Mouse (Mus musculus): ENCODE results near the gene Rtbdn. TPM values are rescaled to one million over a fixed set of nuclear protein-coding genes. Genes with fewer than 3 reads are reported as not detected.
A peak's percentile ranks its signal among the peaks of the same experiment; 100 is the strongest.

Gene Rtbdn
- polyA plus RNA-seq, 1 experiment from 2014 or later: 1.3 TPM

DNA sequence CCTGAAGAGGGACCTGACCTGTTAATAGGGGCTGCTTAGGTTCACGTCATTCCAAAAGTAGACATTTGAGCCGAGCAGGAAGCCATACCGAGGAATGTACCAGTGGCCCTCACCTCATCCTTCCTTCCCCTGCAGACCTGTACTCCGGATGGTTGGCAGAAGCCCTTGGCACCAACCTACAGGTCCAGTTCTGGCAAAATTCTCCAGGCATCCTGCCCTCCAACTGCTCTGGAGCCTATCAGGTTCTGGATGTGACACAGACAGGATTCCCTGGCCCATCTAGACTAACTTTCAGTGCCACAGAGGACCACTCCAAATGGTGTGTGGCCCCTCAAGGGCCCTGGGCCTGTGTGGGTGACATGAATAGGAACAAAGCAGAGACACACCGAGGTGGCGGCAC, 36.2 kb upstream of the Rtbdn start:
- DNase-seq (ENCODE audit: extremely low spot score, low spot score): no peak
- peaks cover 5% of the 10 kb centered on the region for H3K36me3 ChIP-seq (replicated peaks)
- peaks cover 35% of the 10 kb centered on the region for H3K4me1 ChIP-seq
- peaks cover 71% of the 10 kb centered on the region for H3K27me3 ChIP-seq (ENCODE audit: poor library complexity, severe bottlenecking)
- 89% methylated on average over 6 of the region's 6 CpGs for WGBS
- no peak overlapping the region for H3K27ac ChIP-seq
- H3K4me3 ChIP-seq: no peak overlapping the region
- peaks cover 4% of the 10 kb centered on the region; the same call in 1 of the 2 replicates for H3K9me3 ChIP-seq

- no peak overlapping the region for H3K27ac ChIP-seq
- no peak for DNase-seq (ENCODE audit: extremely low spot score, low spot score)
- H3K36me3 ChIP-seq (replicated peaks): peaks cover 10% of the 10 kb centered on the region
- H3K27me3 ChIP-seq (ENCODE audit: poor library complexity, severe bottlenecking): peaks cover 81% of the 10 kb centered on the region
- peaks cover 35% of the 10 kb centered on the region for H3K4me1 ChIP-seq
- peak overlapping the region; percentile 56; the same call in 1 of the 2 replicates for H3K4me3 ChIP-seq
- 82% methylated on average over 9 of the region's 9 CpGs for WGBS
- peaks cover 4% of the 10 kb centered on the region; the same call in 1 of the 2 replicates for H3K9me3 ChIP-seq
These were observed 34.9 kb upstream of the Rtbdn start for GRCm38 (mm10) chr8:84911854-84912253.

DNA sequence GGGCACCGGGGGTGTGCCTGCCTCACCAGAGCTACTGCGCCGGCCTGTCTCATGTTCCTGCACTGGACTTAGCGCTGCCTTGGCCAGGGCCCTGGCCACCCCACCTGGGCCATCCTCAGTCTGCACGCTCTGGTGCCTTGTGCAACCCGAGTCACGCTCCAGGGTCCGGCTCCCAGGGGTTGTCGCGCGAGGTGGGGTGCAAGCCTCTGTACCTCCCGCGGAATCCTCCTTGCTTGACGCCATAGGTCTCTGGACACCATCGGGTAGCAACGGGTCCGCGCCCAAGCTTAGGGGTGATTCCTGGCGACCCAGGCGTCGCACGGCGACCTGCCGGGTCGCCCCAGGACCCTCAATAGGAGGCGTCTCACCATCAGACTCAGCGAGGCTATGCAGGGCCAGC, 34.4 kb upstream of the Rtbdn start:
- no peak for DNase-seq (ENCODE audit: extremely low spot score, low spot score)
- H3K4me3 ChIP-seq: peak overlapping the region; percentile 56
- H3K36me3 ChIP-seq (replicated peaks): peaks cover 10% of the 10 kb centered on the region
- H3K27ac ChIP-seq: no peak overlapping the region
- peaks cover 35% of the 10 kb centered on the region for H3K4me1 ChIP-seq
- peaks cover 86% of the 10 kb centered on the region for H3K27me3 ChIP-seq (ENCODE audit: poor library complexity, severe bottlenecking)
- 21% methylated on average over 27 of the region's 27 CpGs for WGBS
- H3K9me3 ChIP-seq: peaks cover 4% of the 10 kb centered on the region; the same call in 1 of the 2 replicates

GRCm38 (mm10) chr8:84912895-84913501, 33.8 kb upstream of the Rtbdn start:
- Histone ChIP-seq H3K27me3 (ENCODE audit: poor library complexity, severe bottlenecking) (peaks cover 92% of the 10 kb centered on the region), H3K9me3 (peaks cover 4% of the 10 kb centered on the region; the same call in 1 of the 2 replicates), H3K4me3 (peak overlapping the region; percentile 56), H3K4me1 (peaks cover 40% of the 10 kb centered on the region), H3K27ac (0 out of 2 replicates have a peak overlapping the region, but pooled peaks have one; percentile 27), H3K36me3 (replicated peaks) (peaks cover 10% of the 10 kb centered on the region)
- 2% methylated on average over 55 of the region's 55 CpGs for WGBS
- peak; percentile 69 for DNase-seq (ENCODE audit: extremely low spot score, low spot score)

- peaks cover 97% of the 10 kb centered on the region for H3K27me3 ChIP-seq (ENCODE audit: poor library complexity, severe bottlenecking)
- peak overlapping the region; percentile 27; the same call in 1 of the 2 replicates for H3K27ac ChIP-seq
- H3K4me1 ChIP-seq: peaks cover 38% of the 10 kb centered on the region
- 17% methylated on average over 9 of the region's 9 CpGs for WGBS
- H3K4me3 ChIP-seq: peak overlapping the region; percentile 56
- peaks cover 10% of the 10 kb centered on the region for H3K36me3 ChIP-seq (replicated peaks)
- DNase-seq (ENCODE audit: extremely low spot score, low spot score): no peak
- peaks cover 4% of the 10 kb centered on the region; the same call in 1 of the 2 replicates for H3K9me3 ChIP-seq
These were observed 33.3 kb upstream of the Rtbdn start for GRCm38 (mm10) chr8:84913502-84913900.

DNA sequence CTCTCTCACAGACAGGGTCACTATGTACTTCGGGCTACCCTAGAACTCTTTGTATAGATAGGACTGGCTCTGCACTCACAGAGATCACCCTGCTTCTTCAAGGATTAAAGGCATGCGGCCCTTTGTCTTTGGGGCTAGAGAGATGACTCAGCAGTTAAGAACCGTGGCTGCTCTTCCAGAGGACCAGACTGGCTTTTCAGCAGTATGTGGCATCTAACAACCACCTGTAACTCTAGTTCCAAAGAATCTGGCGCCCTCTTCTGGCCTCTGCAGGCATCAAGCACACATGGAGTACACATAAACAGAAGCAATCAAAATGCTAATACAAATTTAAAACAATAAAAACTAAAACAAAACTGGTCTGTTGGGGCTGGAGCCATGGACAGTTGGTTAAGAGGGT, 32.8 kb upstream of the Rtbdn start:
- peaks cover 97% of the 10 kb centered on the region for H3K27me3 ChIP-seq (ENCODE audit: poor library complexity, severe bottlenecking)
- H3K9me3 ChIP-seq: peaks cover 4% of the 10 kb centered on the region; the same call in 1 of the 2 replicates
- DNase-seq (ENCODE audit: extremely low spot score, low spot score): peak; percentile 44
- WGBS: 32% methylated on average over 4 of the region's 4 CpGs
- no peak overlapping the region for H3K27ac ChIP-seq
- H3K36me3 ChIP-seq (replicated peaks): peaks cover 10% of the 10 kb centered on the region
- H3K4me3 ChIP-seq: peak overlapping the region; percentile 56
- H3K4me1 ChIP-seq: peaks cover 34% of the 10 kb centered on the region

DNA sequence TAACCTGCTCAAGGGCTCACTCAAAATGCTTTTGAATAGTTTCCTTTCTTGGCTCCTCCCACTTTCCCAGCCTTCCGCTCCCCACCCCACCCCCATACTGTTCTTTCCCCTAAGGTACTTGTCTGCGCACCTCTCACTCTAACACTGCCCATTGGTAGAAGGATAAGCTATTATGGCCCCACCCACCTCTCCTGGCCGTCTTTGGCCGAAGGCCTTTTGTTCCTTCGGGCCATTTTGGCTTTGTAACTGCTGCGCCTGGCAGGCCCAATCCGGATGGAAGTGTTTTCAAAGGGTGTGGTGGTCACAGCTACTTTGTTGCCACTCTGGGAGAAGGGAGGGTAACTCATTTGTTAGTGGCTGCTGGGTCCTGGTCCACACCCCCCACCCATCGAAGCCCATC, 31.5 kb upstream of the Rtbdn start:
- DNase-seq (ENCODE audit: extremely low spot score, low spot score): no peak
- Histone ChIP-seq H3K9me3 (peaks cover 4% of the 10 kb centered on the region; the same call in 1 of the 2 replicates), H3K27ac (no peak overlapping the region), H3K4me1 (peaks cover 24% of the 10 kb centered on the region), H3K36me3 (replicated peaks) (peaks cover 11% of the 10 kb centered on the region), H3K4me3 (no peak overlapping the region), H3K27me3 (ENCODE audit: poor library complexity, severe bottlenecking) (peaks cover 86% of the 10 kb centered on the region)
- WGBS: 89% methylated on average over 8 of the region's 8 CpGs

DNA sequence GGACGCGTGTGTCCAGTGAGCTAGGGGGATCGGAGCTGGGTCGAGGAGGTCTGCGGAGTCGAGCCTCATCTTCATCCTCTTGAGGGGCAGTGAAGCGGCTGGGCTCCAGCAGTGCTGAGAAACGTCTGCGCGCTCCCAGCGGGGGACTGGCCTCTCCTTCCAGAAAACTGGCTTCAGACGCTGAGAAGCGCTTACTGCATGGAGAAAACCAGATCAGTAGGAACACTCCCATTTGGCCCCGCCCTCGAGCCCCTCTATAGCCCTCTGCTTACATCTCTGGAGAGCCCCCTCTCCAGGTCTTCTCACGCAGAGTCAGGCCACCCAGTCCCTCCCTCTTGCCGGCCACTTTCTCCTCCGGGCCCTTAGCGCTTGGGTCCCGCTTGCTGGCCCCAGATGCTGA, 29.0 kb upstream of the Rtbdn start:
- DNase-seq (ENCODE audit: extremely low spot score, low spot score): no peak
- peak overlapping the region; percentile 11; the same call in 1 of the 2 replicates for H3K4me3 ChIP-seq

DNA sequence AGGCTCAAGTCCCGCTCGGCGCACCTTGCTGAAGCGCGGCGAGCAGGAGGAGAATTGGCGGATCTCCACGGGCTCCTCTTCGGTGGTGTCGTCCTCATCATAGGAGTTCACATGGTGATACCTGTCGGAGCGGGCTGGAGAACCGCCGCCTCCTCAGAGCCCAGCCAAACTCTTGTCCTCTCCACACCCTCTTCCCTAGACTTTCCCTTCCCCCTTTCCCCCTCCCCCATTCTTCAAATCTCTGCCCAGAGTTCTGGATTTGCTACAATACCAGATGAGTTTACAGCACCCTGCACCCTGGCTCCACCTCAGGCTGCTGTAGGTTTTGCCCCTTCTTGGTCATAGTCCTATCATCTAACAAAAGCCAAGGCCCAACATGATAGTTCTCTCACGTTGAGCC, 28.1 kb upstream of the Rtbdn start:
- Histone ChIP-seq H3K27ac (no peak overlapping the region), H3K36me3 (replicated peaks) (peaks cover 8% of the 10 kb centered on the region; the same call in 1 of the 2 replicates), H3K4me3 (no peak overlapping the region), H3K9me3 (peaks cover 4% of the 10 kb centered on the region; the same call in 1 of the 2 replicates), H3K27me3 (ENCODE audit: poor library complexity, severe bottlenecking) (peaks cover 58% of the 10 kb centered on the region), H3K4me1 (peaks cover 9% of the 10 kb centered on the region)
- WGBS: 96% methylated on average over 15 of the region's 15 CpGs
- no peak for DNase-seq (ENCODE audit: extremely low spot score, low spot score)

More for the DNA sequence above, 29.0 kb upstream of the Rtbdn start:
- Histone ChIP-seq H3K27ac (no peak overlapping the region), H3K4me1 (peaks cover 18% of the 10 kb centered on the region), H3K36me3 (replicated peaks) (peaks cover 8% of the 10 kb centered on the region; the same call in 1 of the 2 replicates), H3K9me3 (peaks cover 4% of the 10 kb centered on the region; the same call in 1 of the 2 replicates), H3K27me3 (ENCODE audit: poor library complexity, severe bottlenecking) (peaks cover 64% of the 10 kb centered on the region)
- WGBS: 38% methylated on average over 20 of the region's 20 CpGs

DNA sequence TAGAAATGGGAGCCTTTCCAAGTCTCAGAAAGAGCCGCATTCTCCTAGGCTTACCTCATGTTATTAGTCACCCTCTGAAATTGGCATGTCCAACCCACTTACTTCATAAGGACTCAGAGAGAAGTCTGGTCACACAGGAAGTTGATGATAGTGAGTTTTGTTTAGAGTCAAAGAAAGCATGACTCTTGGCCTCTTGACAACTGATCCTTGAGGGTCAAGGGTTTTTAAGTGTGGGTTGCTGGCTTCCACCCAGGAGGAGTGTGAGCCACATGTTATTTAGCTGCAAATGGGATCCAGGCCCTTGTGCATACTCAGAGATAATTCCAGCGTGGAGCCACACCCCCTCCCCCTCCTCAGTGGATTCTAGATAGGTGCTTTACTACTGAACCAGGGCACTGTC, 25.2 kb upstream of the Rtbdn start:
- Histone ChIP-seq H3K4me3 (no peak overlapping the region), H3K36me3 (replicated peaks) (peaks cover 3% of the 10 kb centered on the region; the same call in 1 of the 2 replicates), H3K4me1 (peaks cover 6% of the 10 kb centered on the region), H3K27ac (no peak overlapping the region), H3K9me3 (no peaks in the 10 kb centered on the region), H3K27me3 (ENCODE audit: poor library complexity, severe bottlenecking) (peaks cover 42% of the 10 kb centered on the region)
- no peak for DNase-seq (ENCODE audit: extremely low spot score, low spot score)
- WGBS: 80% methylated on average over 2 of the region's 2 CpGs

- 82% methylated on average over 7 of the region's 7 CpGs for WGBS
- Histone ChIP-seq H3K9me3 (no peaks in the 10 kb centered on the region), H3K4me1 (peaks cover 15% of the 10 kb centered on the region), H3K27me3 (ENCODE audit: poor library complexity, severe bottlenecking) (peaks cover 50% of the 10 kb centered on the region), H3K27ac (no peak overlapping the region), H3K36me3 (replicated peaks) (no peaks in the 10 kb centered on the region; the same call in 1 of the 2 replicates), H3K4me3 (no peak overlapping the region)
- DNase-seq (ENCODE audit: extremely low spot score, low spot score): no peak
These were observed 21.2 kb upstream of the Rtbdn start for GRCm38 (mm10) chr8:84925557-84925956.

DNA sequence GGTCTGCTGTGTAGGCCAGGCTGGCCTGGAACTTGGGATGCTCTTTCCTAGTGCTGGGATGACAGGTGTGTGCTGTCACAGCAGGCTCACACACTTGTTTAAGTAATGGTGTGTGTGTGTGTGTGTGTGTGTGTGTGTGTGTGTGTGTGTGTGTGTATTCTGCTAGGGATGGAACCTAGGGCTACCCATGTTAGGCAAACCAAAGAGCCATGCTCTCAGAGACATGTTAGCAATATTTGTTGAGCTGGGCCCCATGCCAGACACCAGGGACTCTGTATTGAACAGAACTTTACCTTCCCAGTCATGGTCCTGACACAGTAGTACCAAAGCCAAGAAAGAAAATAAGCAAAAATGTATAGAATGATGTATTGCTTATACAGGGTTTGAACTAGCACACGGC, 19.3 kb upstream of the Rtbdn start:
- H3K36me3 ChIP-seq (replicated peaks): no peaks in the 10 kb centered on the region
- H3K27ac ChIP-seq: no peak overlapping the region
- peaks cover 69% of the 10 kb centered on the region for H3K27me3 ChIP-seq (ENCODE audit: poor library complexity, severe bottlenecking)
- H3K4me3 ChIP-seq: no peak overlapping the region
- 98% methylated on average over 1 of the region's 1 CpGs for WGBS
- H3K9me3 ChIP-seq: no peaks in the 10 kb centered on the region
- DNase-seq (ENCODE audit: extremely low spot score, low spot score): no peak
- H3K4me1 ChIP-seq: peaks cover 15% of the 10 kb centered on the region

All from forebrain, embryonic 10.5 days (tissue).